Mouse (Mus musculus) C2C12 (cell line): Measurements from ENCODE around the gene Prrg4. TPM values are rescaled to one million over a fixed set of nuclear protein-coding genes. Genes with fewer than 3 reads are reported as not detected.
A peak's percentile ranks its signal among the peaks of the same experiment; 100 is the strongest.

Experiments used
- H3K27me3 ChIP-seq: one replicate; pipeline ENCODE4 v1.6.1; 2011; ENCODE audit not compliant: control insufficient read depth, insufficient read depth, insufficient read length
- H3K36me3 ChIP-seq: one replicate; pipeline ENCODE4 v1.6.1; 2011; ENCODE audit not compliant: control insufficient read depth, insufficient read depth
- H3K4me3 ChIP-seq: one replicate; pipeline ENCODE4 v1.5.1; 2011; ENCODE audit warnings: mild to moderate bottlenecking, control low read depth; ENCODE audit not compliant: poor library complexity, insufficient read depth, severe bottlenecking
- H3K79me2 ChIP-seq: one replicate; pipeline ENCODE4 v1.6.1; 2011; ENCODE audit not compliant: control insufficient read depth, insufficient read depth
- H3K79me3 ChIP-seq: one replicate; pipeline ENCODE4 v1.6.1; 2011; ENCODE audit warnings: low read depth, control low read depth
- H3ac ChIP-seq: one replicate; pipeline ENCODE3; 2011; ENCODE audit warnings: low read depth; ENCODE audit not compliant: control insufficient read depth, insufficient read length
- CEBPB ChIP-seq: IDR thresholded peaks from one replicate; pipeline ENCODE4 v1.6.1; 2011; ENCODE audit warnings: low read depth, mild to moderate bottlenecking, control low read depth, moderate library complexity
- CTCF ChIP-seq: IDR thresholded peaks from one replicate; pipeline ENCODE4 v1.5.1; 2011; ENCODE audit not compliant: control insufficient read depth, insufficient read depth, insufficient read length
- FOSL1 ChIP-seq: IDR thresholded peaks from one replicate; pipeline ENCODE4 v1.8.0; 2011; ENCODE audit warnings: mild to moderate bottlenecking, low read length; ENCODE audit not compliant: poor library complexity, insufficient read depth, severe bottlenecking
- MAX ChIP-seq: IDR thresholded peaks from one replicate; pipeline ENCODE4 v1.6.1; 2011; ENCODE audit warnings: mild to moderate bottlenecking, control low read depth
- MYOD1 ChIP-seq: IDR thresholded peaks from one replicate; pipeline ENCODE4 v1.6.1; 2011; ENCODE audit warnings: low read depth; ENCODE audit not compliant: control insufficient read depth, insufficient read length
- MYOG ChIP-seq: IDR thresholded peaks from one replicate; pipeline ENCODE4 v1.6.1; 2011; ENCODE audit not compliant: control insufficient read depth, insufficient read length; ENCODE audit errors: extremely low read depth
- USF1 ChIP-seq: IDR thresholded peaks from one replicate; pipeline ENCODE4 v1.6.1; 2011; ENCODE audit warnings: low read depth, mild to moderate bottlenecking, control low read depth, moderate library complexity
- polyA plus RNA-seq: library from polyadenylated mRNA; unstranded; fragments of >200 nt; fragmentation: generic; extraction: Trizol; gene quantifications from one replicate; pipeline ENCODE4 v1.2.1, GENCODE M21; 2012; ENCODE audit warnings: missing spikeins

Prrg4 gene
- polyA plus RNA-seq, 1 experiment, result 4.6 TPM

- no peaks in the 10 kb centered on the region for H3K79me2 ChIP-seq
- H3K27me3 ChIP-seq, result no peaks in the 10 kb centered on the region
- H3K79me3 ChIP-seq, result no peaks in the 10 kb centered on the region
- TF ChIP-seq FOSL1 (peak; percentile 73), MYOG (no peak), CEBPB (no peak), USF1 (no peak), MAX (no peak), MYOD1 (peak; percentile 88), CTCF (no peak)
- no peak overlapping the region for H3K4me3 ChIP-seq
- no peak overlapping the region for H3ac ChIP-seq
- no peaks in the 10 kb centered on the region for H3K36me3 ChIP-seq
Observed at GRCm38 (mm10) chr2:104855732-104856131, 6.1 kb upstream of the Prrg4 start.

GRCm38 (mm10) chr2:104854836-104855235, 5.2 kb upstream of the Prrg4 start:
- Histone ChIP-seq H3K4me3 (no peak overlapping the region), H3ac (no peak overlapping the region), H3K79me3 (no peaks in the 10 kb centered on the region), H3K27me3 (no peaks in the 10 kb centered on the region), H3K79me2 (no peaks in the 10 kb centered on the region), H3K36me3 (no peaks in the 10 kb centered on the region)
- no peak for TF ChIP-seq FOSL1
- no peak for TF ChIP-seq MYOG
- no peak for TF ChIP-seq USF1
- TF ChIP-seq CTCF, result no peak
- TF ChIP-seq CEBPB, result no peak
- TF ChIP-seq MAX, result no peak
- TF ChIP-seq MYOD1, result no peak

GRCm38 (mm10) chr2:104852546-104852945, 2.9 kb upstream of the Prrg4 start:
- Histone ChIP-seq H3K79me3 (no peaks in the 10 kb centered on the region), H3K79me2 (peaks cover 8% of the 10 kb centered on the region), H3ac (no peak overlapping the region), H3K36me3 (no peaks in the 10 kb centered on the region), H3K4me3 (no peak overlapping the region), H3K27me3 (no peaks in the 10 kb centered on the region)
- TF ChIP-seq FOSL1 (no peak), USF1 (no peak), CTCF (no peak), MAX (no peak), CEBPB (no peak), MYOD1 (no peak), MYOG (no peak)

- TF ChIP-seq USF1 (no peak), MYOD1 (no peak), MYOG (no peak), FOSL1 (no peak), MAX (no peak), CTCF (no peak), CEBPB (no peak)
- H3K27me3 ChIP-seq, result no peaks in the 10 kb centered on the region
Observed at GRCm38 (mm10) chr2:104851686-104852085, 2.0 kb upstream of the Prrg4 start.

GRCm38 (mm10) chr2:104849991-104850359, 299 bp upstream of the Prrg4 start:
- no peaks in the 10 kb centered on the region for H3K27me3 ChIP-seq
- peaks cover 8% of the 10 kb centered on the region for H3K36me3 ChIP-seq
- H3K79me2 ChIP-seq, result peaks cover 28% of the 10 kb centered on the region
- peak overlapping the region; percentile 69 for H3ac ChIP-seq
- no peaks in the 10 kb centered on the region for H3K79me3 ChIP-seq
- no peak for TF ChIP-seq CEBPB
- no peak for TF ChIP-seq MAX
- no peak for TF ChIP-seq FOSL1
- TF ChIP-seq CTCF, result no peak
- TF ChIP-seq USF1, result no peak
- TF ChIP-seq MYOG, result no peak
- no peak for TF ChIP-seq MYOD1
- peak overlapping the region; percentile 43 for H3K4me3 ChIP-seq

More at GRCm38 (mm10) chr2:104851686-104852085, 2.0 kb upstream of the Prrg4 start:
- H3ac ChIP-seq, result peak overlapping the region; percentile 35
- no peak overlapping the region for H3K4me3 ChIP-seq
- H3K79me2 ChIP-seq, result peaks cover 17% of the 10 kb centered on the region
- no peaks in the 10 kb centered on the region for H3K36me3 ChIP-seq
- no peaks in the 10 kb centered on the region for H3K79me3 ChIP-seq
